Mouse (Mus musculus) small intestine, adult 10 weeks (tissue): ENCODE measurements around the gene Pcnx4. TPM values are rescaled to one million over a fixed set of nuclear protein-coding genes. Genes with fewer than 3 reads are reported as not detected.

ENCODE experiments used
- polyA plus RNA-seq: library from polyadenylated mRNA; stranded (reverse); fragments of 350-450 nt; fragmentation: Illumina TruSeq; extraction: RNeasy Lipid Tissue Mini Kit (QIAGEN cat#74804); gene quantifications from one replicate; pipeline ENCODE4 v1.2.3, GENCODE M21; 2014; ENCODE audit warnings: low replicate concordance

Gene Pcnx4
- polyA plus RNA-seq, result 1.4 TPM

DNA sequence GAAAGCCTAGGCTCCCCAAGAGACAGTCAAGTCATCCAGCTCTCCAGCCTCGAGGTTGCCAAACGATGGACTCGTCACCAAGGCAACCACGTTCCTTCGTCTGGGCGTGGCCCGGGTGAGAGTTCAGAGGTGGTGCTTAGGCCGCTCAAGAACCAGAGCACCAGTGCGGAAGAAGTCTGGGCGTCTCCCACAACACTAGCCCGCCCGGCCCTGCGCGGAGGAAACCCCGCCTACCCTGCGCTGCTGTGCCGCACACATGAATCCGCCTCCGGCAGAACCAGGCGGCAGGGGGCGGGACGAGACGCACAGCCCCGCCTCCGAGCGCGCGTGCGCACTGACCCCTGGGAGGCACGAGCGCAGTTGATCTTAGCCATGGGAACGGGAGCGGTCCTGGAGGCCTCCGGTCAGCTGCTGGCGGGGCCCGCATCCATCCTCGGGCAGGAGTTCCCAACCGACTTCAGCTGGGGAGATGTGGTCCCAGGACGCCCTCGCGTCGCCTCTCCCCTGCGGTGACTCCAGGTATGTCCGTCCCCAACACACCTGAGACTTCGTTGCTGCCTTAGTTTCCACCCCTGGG, at the start of gene Pcnx4:
Pcnx4 (plus strand) TSS at position 363 of the 577 bp plus-strand sequence.

Other genes with a start within 250 kb of the Pcnx4 start
- gene Rtn1, start 127.3 kb upstream of the Pcnx4 start, polyA plus RNA-seq, result 12.3 TPM
- 0.11 TPM for gene Lrrc9, start 94.5 kb upstream of the Pcnx4 start, polyA plus RNA-seq
- gene Gm4756, start 113.3 kb downstream of the Pcnx4 start, polyA plus RNA-seq, result not detected
- 27.3 TPM for gene Dhrs7, start 128.5 kb downstream of the Pcnx4 start, polyA plus RNA-seq
- 238 TPM for gene Ppm1a, start 221.1 kb downstream of the Pcnx4 start, polyA plus RNA-seq